Mouse (Mus musculus) forebrain, embryonic 16.5 days (tissue): ENCODE measurements around the gene Tarsl2. TPM values are rescaled to one million over a fixed set of nuclear protein-coding genes. Genes with fewer than 3 reads are reported as not detected.

Experiments
- ATAC-seq: fragments of 200-750 bp; cut with Nextera tagmentation; 2 replicates; pipeline ENCODE4 v1.8.0; 2017; ENCODE audit warnings: mild to moderate bottlenecking, moderate library complexity
- H3K27ac ChIP-seq: fragments of 300-500 bp; sonication (generic); 2 replicates; pipeline ENCODE4 v1.5.1; 2014; ENCODE audit warnings: low read length, control low read depth
- H3K27me3 ChIP-seq: fragments of 300-500 bp; sonication (generic); replicated peaks from 2 replicates; pipeline ENCODE4 v1.6.1; 2014; ENCODE audit warnings: low read length; ENCODE audit not compliant: control insufficient read depth, insufficient read depth
- H3K36me3 ChIP-seq: fragments of 300-500 bp; sonication (generic); 2 replicates; pipeline ENCODE4 v1.6.1; 2014; ENCODE audit not compliant: control insufficient read depth, insufficient read depth
- H3K4me1 ChIP-seq: fragments of 300-500 bp; sonication (generic); replicated peaks from 2 replicates; pipeline ENCODE4 v1.6.1; 2014; ENCODE audit warnings: low read length; ENCODE audit not compliant: control insufficient read depth, insufficient read depth
- H3K4me2 ChIP-seq: fragments of 300-500 bp; sonication (generic); 2 replicates; pipeline ENCODE4 v1.6.1; 2014; ENCODE audit warnings: mild to moderate bottlenecking, low read length, control low read depth
- H3K4me3 ChIP-seq: fragments of 300-500 bp; sonication (generic); replicated peaks from 2 replicates; pipeline ENCODE4 v1.5.1; 2014; ENCODE audit warnings: mild to moderate bottlenecking, low read length, control low read depth
- H3K9ac ChIP-seq: fragments of 300-500 bp; sonication (generic); replicated peaks from 2 replicates; pipeline ENCODE4 v1.6.1; 2014; ENCODE audit warnings: low read depth, low read length, control low read depth
- H3K9me3 ChIP-seq: fragments of 300-500 bp; sonication (generic); 2 replicates; pipeline ENCODE4 v1.6.1; 2016; ENCODE audit warnings: low read length; ENCODE audit not compliant: control insufficient read depth
- WGBS: fragments of 180-500 bp; shearing (Covaris S2); extraction: QIAGEN DNeasy Blood & Tissue Kit; methylation state at CpG from one replicate; pipeline ENCODE4 v1.1.7; 2014; 5-methylcytosine and 5-hydroxymethylcytosine counted together
- polyA plus RNA-seq: library from polyadenylated mRNA; unstranded; fragments of >200 nt; fragmentation: Nextera tagmentation; extraction: Ambion mirVana; gene quantifications from 2 replicates; pipeline ENCODE4 v1.2.1, GENCODE M21; 2015

Tarsl2 gene
- polyA plus RNA-seq, 1 experiment from 2014 or later = 14.6 TPM

GRCm38 (mm10) chr7:65678900-65679595 lies 34.4 kb downstream of the Tarsl2 start:
- 71% methylated on average over 7 of the region's 7 CpGs for WGBS

GRCm38 (mm10) chr7:65681166-65681565 lies 36.5 kb downstream of the Tarsl2 start:
- no peaks in the 10 kb centered on the region for H3K4me1 ChIP-seq
- H3K4me3 ChIP-seq = no peak overlapping the region
- no peak for ATAC-seq
- WGBS = 61% methylated on average over 5 of the region's 5 CpGs
- no peak overlapping the region for H3K27ac ChIP-seq
- H3K9me3 ChIP-seq = no peaks in the 10 kb centered on the region
- no peak overlapping the region for H3K4me2 ChIP-seq
- peaks cover 4% of the 10 kb centered on the region; the same call in 1 of the 2 replicates for H3K36me3 ChIP-seq
- H3K27me3 ChIP-seq = no peaks in the 10 kb centered on the region
- H3K9ac ChIP-seq = no peak overlapping the region

More at GRCm38 (mm10) chr7:65678900-65679595, 34.4 kb downstream of the Tarsl2 start:
- H3K9ac ChIP-seq = no peak overlapping the region
- H3K27ac ChIP-seq = no peak overlapping the region
- no peaks in the 10 kb centered on the region for H3K4me1 ChIP-seq
- H3K4me2 ChIP-seq = no peak overlapping the region
- no peak for ATAC-seq
- H3K4me3 ChIP-seq = no peak overlapping the region
- no peaks in the 10 kb centered on the region for H3K9me3 ChIP-seq
- peaks cover 4% of the 10 kb centered on the region; the same call in 1 of the 2 replicates for H3K36me3 ChIP-seq
- H3K27me3 ChIP-seq = no peaks in the 10 kb centered on the region

- H3K27ac ChIP-seq = no peak overlapping the region
- no peak for ATAC-seq
- H3K9ac ChIP-seq = no peak overlapping the region
- no peak overlapping the region for H3K4me3 ChIP-seq
- WGBS = 51% methylated on average over 7 of the region's 7 CpGs
- H3K4me2 ChIP-seq = no peak overlapping the region
- H3K36me3 ChIP-seq = no peaks in the 10 kb centered on the region
- H3K27me3 ChIP-seq = no peaks in the 10 kb centered on the region
- H3K4me1 ChIP-seq = no peaks in the 10 kb centered on the region
- H3K9me3 ChIP-seq = no peaks in the 10 kb centered on the region
These were observed 39.6 kb downstream of the Tarsl2 start for GRCm38 (mm10) chr7:65684256-65684835.

- Histone ChIP-seq H3K4me2 (no peak overlapping the region), H3K9me3 (no peaks in the 10 kb centered on the region), H3K4me3 (no peak overlapping the region), H3K27me3 (no peaks in the 10 kb centered on the region), H3K27ac (no peak overlapping the region), H3K9ac (no peak overlapping the region), H3K36me3 (no peaks in the 10 kb centered on the region), H3K4me1 (no peaks in the 10 kb centered on the region)
- 91% methylated on average over 9 of the region's 9 CpGs for WGBS
- ATAC-seq = no peak
These were observed 42.0 kb downstream of the Tarsl2 start for GRCm38 (mm10) chr7:65686664-65687063.

GRCm38 (mm10) chr7:65690869-65691268 lies 46.2 kb downstream of the Tarsl2 start, which contains the start of gene Tm2d3:
Gene Tm2d3, plus strand, starts transcription at chr7:65691169.
- Histone ChIP-seq H3K27ac (no peak within 1 kb of the TSS), H3K4me2 (no peak within 1 kb of the TSS), H3K4me3 (no peak within 1 kb of the TSS), H3K4me1 (peaks cover 14% of the 10 kb centered on the region), H3K9ac (no peak within 1 kb of the TSS), H3K36me3 (no peaks in the 10 kb centered on the region), H3K9me3 (no peaks in the 10 kb centered on the region), H3K27me3 (no peaks in the 10 kb centered on the region)
- WGBS = 96% methylated on average over 7 of the region's 7 CpGs
- no peak for ATAC-seq

GRCm38 (mm10) chr7:65691929-65692605 lies 47.4 kb downstream of the Tarsl2 start:
- no peak overlapping the region for H3K27ac ChIP-seq
- H3K9me3 ChIP-seq = no peaks in the 10 kb centered on the region
- no peak overlapping the region for H3K9ac ChIP-seq
- ATAC-seq = no peak
- no peak overlapping the region for H3K4me2 ChIP-seq
- 76% methylated on average over 8 of the region's 8 CpGs for WGBS
- peaks cover 14% of the 10 kb centered on the region for H3K4me1 ChIP-seq
- H3K4me3 ChIP-seq = no peak overlapping the region
- no peaks in the 10 kb centered on the region; the same call in 1 of the 2 replicates for H3K36me3 ChIP-seq
- no peaks in the 10 kb centered on the region for H3K27me3 ChIP-seq

GRCm38 (mm10) chr7:65692883-65693282 lies 48.2 kb downstream of the Tarsl2 start:
- Histone ChIP-seq H3K9ac (peak overlapping the region; percentile 88), H3K4me1 (peaks cover 14% of the 10 kb centered on the region), H3K27me3 (no peaks in the 10 kb centered on the region), H3K36me3 (peaks cover 5% of the 10 kb centered on the region), H3K4me3 (peak overlapping the region; percentile 83), H3K4me2 (peak overlapping the region; percentile 83), H3K27ac (peak overlapping the region; percentile 71), H3K9me3 (no peaks in the 10 kb centered on the region)
- peak; percentile 54 for ATAC-seq
- WGBS = under 1% methylated on average over 10 of the region's 10 CpGs

GRCm38 (mm10) chr7:65693301-65693821 lies 48.7 kb downstream of the Tarsl2 start:
- peak overlapping the region; percentile 85 for H3K27ac ChIP-seq
- H3K4me2 ChIP-seq = peak overlapping the region; percentile 83
- no peaks in the 10 kb centered on the region for H3K27me3 ChIP-seq
- WGBS = under 1% methylated on average over 52 of the region's 52 CpGs
- H3K4me1 ChIP-seq = peaks cover 14% of the 10 kb centered on the region
- no peaks in the 10 kb centered on the region for H3K9me3 ChIP-seq
- H3K4me3 ChIP-seq = peak overlapping the region; percentile 83
- ATAC-seq = peak; percentile 97
- peaks cover 10% of the 10 kb centered on the region for H3K36me3 ChIP-seq
- H3K9ac ChIP-seq = peak overlapping the region; percentile 88

GRCm38 (mm10) chr7:65696450-65696849 lies 51.8 kb downstream of the Tarsl2 start:
- WGBS = 46% methylated on average over 2 of the region's 2 CpGs
- no peak overlapping the region for H3K9ac ChIP-seq

More at GRCm38 (mm10) chr7:65696450-65696849, 51.8 kb downstream of the Tarsl2 start:
- no peak for ATAC-seq
- peaks cover 14% of the 10 kb centered on the region for H3K4me1 ChIP-seq
- no peak overlapping the region for H3K27ac ChIP-seq
- no peak overlapping the region for H3K4me3 ChIP-seq
- H3K4me2 ChIP-seq = no peak overlapping the region
- H3K27me3 ChIP-seq = no peaks in the 10 kb centered on the region
- H3K9me3 ChIP-seq = no peaks in the 10 kb centered on the region
- H3K36me3 ChIP-seq = peaks cover 26% of the 10 kb centered on the region
